Mouse (Mus musculus): Measurements from ENCODE around the gene Eps15.
A peak's percentile ranks its signal among the peaks of the same experiment; 100 is the strongest.

The Eps15 gene

DNA sequence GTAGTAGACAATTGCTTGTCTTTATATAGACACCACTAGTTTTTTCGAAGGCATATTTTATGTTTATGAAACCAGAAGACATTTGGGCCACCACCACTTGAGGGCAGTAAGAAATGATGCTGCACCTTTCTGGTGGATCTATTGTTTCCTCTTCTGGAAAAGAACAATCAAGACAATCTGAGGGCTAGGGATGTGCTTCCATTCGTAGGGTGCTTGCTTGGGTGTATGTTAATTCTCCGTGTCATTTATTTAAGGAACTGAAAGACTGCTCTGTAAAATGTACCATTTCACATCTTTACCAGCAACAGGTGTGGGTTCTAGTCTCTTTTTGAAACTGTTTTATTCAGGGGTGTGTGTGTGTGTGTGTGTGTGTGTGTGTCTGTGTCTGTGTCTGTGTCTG lies 11.2 kb upstream of the Eps15 start:
- no peak for DNase-seq (ENCODE audit: low spot score)

DNA sequence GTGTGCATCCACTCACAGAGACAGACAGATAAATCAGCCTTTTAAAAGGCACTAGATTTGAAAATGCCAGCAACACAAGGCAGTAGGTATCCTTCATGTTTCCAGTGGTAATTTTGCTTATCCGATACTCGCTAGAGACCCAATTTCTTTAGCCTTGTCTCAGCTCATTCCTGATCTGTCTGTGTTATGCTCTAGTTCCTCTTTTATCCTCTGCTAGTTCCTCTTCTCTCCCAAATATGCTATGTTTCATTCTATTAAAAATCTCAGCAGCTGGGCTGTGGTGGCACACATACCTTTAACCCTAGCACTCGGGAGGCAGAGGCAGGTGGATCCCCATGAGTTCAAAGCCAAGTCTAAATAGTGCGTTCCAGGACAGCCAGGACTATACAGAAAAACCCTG lies 8.3 kb upstream of the Eps15 start:
- DNase-seq (ENCODE audit: low spot score), result no peak

DNA sequence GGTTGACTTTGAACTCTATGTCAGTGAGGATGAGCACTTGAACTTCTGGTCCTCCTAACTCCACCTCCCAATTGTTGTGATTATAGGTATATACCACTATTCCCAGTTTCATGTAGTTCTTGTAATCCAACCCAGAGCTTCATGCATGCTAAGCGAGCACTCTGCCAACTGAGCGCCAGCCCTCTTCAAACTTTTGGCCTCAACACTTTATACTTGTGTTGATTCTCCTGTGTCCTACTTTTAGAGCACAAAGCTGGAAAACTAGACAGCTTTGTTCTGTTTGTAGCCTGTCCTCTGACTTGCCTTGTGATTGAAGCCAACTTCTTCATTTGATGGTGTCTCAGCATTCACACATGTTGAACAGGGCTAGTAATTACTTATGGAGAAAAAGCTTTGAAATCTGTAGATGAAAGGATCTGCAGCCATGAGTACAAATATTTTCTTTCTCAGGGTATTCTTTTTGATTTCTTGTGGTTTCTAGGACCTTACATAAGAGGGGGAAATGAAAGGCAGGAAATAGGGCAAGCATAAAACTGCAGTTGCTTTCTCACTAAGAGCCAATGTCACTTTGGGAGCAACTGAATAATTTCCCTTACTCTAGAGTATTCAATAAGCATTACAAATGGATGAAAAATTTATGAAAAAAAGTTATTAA lies 6.4 kb upstream of the Eps15 start:
- DNase-seq (ENCODE audit: low spot score), result no peak

DNA sequence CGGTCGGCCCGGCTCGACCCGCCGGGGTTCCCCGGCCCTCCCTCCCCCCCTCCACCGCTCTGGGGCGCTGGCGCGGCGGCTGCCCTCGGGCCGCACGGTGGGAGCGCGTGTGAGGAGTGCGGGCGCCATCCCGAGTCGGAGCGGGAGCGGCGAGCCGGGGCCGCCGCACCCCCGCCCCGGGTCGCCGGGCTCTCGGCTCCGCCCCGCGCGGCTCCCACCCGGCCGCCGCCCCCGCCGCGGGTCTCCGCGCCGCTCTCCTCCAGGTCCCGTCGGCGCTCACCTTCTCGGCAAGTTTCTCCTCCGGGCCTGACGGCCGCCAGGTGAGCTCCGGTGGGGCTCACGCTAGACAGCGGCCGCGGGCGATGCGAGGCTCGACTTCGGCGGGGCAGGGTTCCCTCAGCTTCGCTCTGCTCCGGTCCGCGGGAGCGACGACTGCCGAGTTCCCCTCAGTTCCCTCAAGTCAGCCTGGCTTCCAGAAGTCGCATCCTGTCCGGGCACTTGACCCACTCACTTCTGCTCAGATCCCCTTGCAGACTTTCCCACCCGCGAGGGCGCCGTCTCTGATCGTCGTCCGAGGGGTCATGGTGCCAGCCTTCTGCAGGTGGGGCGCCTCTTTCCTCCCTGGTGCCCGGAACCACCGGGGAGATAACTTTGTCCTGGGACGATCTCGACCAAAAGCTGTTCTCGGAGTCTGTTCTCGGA lies 542 bp downstream of the Eps15 start:
- DNase-seq (ENCODE audit: low spot score), result no peak

DNA sequence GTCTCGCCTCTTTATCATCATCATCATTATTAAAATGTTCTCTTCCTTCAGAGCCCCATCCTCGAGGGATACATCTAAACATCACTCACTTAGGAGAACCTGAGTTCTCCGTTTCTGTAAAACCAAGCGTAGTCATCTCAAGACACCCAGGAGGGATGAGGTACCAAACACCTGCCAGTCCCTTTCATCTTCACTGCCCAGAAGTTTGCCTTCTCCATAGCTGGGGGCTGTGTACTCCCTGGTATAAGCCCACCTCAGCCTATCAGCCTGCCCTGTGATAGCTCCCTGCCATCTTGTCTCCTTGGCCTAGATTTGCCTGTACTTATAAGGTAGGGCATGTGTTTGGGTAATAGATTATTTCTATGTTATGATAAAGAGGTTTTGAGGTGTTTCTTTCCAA lies 1.1 kb downstream of the Eps15 start:
- no peak for DNase-seq (ENCODE audit: low spot score)

DNA sequence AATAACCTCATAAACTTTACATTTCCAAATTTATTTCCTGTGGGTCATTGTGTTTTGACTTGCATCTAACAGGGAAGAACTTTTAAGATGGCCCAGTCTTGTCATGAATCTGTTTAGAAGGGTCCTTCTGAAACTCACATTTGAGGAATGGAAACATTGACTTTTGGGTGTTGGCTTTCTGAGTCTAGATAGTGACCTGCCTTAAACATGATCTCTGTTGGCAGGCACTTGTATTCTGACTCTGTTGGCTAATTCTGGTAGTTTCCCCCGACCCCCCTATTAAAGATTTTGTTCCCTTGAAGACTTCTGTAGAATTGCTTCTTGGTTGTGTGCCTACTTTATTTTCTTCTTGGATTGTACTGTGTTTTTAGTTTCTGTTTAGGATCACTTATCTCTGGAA lies 1.9 kb downstream of the Eps15 start:
- no peak for DNase-seq (ENCODE audit: low spot score)

DNA sequence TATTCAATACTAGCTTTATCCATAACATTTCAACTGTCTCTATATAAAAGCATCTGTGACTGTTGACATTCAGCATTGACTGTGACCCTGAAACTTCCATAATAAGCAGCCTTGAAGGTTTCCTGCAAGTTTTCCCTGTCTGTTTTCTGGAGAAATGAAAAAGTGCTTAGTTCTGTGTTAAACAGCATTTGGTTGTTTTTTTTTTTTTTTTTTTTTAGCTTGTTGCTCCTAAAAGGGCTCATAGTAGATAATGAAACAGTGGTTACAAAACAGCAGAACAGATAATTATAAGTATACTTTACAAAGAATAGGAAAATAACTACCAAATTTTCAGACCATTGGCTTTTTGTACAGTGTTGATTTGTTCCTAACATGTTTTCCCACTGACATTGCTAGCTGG lies 14.6 kb downstream of the Eps15 start:
- no peak for DNase-seq (ENCODE audit: low spot score)

DNA sequence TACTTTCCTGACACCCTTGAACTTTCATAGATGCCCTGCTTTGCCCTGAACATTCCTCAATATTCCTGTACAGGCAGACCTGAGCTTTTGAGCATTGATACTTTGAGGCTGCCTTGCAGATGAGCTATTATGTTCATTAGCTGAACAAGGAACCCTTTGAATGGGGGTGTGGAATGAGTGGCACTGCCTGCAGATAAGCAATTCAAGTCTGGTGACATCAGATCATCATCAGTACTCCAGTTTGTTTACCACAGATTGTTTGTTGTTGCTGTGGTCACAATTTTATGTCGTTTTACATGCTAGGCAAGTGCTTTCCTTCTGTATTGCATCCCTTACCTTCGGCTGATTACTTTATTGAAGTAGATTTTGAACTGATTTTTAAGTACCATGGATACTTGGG lies 16.4 kb downstream of the Eps15 start:
- DNase-seq (ENCODE audit: low spot score), result no peak

DNA sequence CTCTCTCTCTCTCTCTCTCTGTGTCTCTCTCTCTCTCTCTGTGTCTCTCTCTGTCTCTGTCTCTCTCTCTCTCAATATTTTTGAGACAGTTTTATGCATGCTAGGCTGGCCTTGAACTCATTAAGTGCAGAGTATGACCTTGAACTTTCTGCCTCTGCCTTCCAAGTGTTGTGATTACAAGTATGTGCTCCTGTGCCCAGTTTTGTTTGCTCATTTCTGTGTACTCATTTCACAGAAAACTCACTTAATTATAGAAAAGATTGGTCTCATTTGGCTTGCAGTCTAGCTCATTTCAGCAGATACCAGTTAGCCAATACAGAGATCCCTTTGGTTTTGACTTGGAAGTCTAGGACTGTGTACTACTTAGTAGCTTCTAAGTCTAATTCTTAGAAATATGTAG lies 19.1 kb downstream of the Eps15 start:
- no peak for DNase-seq (ENCODE audit: low spot score)

DNA sequence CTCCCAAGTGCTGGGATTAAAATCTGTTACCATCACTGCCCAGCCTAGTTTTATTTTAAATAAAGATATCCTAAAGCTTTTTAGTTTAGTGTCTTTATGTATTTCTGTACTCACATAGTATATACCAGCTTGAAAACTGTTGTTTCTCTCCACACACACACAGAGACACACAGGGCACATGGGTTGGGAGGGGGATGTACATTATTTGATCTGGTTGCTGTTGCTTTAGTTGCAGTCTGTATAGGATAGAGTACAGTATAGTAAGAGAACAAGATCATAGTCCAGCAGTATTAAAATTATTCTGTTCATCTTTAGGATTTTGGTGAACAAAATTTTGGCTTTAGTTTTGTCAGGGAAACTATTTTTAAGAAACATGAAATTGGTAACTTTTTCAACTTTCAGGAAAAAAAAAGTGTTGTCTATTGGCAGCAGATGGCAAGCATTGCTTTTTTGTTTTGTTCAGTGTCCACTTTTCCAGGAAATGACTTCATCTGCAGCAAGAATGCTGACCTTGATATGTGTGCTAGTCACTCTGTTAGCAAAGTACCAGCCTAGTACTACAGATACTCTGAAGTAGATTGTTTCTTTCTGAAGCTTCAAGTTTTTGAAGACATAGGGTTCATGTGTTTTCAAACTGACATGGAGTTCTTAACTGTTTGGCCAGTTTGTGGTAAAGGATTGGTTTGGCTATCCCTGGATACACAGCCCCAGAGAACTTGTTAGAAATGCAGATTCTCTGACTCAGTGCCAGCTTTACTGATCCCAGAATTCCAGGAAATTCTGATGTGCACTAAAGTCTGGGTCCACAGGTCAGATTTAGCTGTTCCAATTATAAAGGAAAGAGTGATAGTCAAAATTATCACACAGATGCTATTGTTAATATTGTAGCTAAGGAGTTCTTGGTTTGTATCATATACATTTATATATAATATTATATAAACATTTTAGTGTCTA lies 37.1 kb downstream of the Eps15 start:
- DNase-seq (ENCODE audit: low spot score), result no peak

DNA sequence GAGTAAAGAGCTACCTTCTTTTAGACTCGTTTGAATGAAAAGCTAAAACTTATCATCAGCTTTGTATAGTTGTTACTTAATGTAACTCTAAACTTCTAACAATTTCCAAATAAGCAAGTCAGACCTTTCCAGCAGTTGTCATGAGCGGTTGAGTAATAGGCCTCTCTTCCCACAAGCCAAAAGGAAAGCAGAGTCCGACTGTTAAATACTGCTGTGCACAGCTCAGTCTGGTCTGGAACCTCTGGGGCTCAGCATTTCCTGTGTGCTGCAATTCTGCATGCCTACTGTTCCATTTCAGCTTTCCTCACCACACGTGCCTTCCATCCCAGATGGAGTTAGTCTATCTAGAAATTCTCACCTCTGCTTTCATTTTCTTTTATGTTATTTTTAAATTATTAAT lies 56.7 kb downstream of the Eps15 start:
- DNase-seq (ENCODE audit: low spot score), result no peak

DNA sequence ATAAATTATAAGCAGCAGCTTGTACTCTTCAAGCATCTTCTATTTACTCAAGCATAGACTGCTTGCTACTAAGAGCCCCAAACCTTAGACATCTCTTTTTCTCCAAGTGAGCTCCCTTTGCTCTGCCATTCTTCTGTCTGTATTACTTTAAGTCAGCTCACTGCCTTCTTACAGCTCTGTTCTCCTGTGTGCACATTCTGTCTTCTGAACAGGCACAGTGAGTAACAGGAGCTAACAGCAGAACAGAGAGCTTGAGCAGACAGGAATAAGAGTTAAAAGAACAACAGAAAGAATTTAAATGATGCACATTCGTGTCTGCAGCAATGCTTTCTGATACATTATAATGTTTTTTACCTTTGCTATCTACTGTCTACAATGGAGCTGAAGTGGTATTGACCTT lies 61.2 kb downstream of the Eps15 start:
- no peak for DNase-seq (ENCODE audit: low spot score)

DNA sequence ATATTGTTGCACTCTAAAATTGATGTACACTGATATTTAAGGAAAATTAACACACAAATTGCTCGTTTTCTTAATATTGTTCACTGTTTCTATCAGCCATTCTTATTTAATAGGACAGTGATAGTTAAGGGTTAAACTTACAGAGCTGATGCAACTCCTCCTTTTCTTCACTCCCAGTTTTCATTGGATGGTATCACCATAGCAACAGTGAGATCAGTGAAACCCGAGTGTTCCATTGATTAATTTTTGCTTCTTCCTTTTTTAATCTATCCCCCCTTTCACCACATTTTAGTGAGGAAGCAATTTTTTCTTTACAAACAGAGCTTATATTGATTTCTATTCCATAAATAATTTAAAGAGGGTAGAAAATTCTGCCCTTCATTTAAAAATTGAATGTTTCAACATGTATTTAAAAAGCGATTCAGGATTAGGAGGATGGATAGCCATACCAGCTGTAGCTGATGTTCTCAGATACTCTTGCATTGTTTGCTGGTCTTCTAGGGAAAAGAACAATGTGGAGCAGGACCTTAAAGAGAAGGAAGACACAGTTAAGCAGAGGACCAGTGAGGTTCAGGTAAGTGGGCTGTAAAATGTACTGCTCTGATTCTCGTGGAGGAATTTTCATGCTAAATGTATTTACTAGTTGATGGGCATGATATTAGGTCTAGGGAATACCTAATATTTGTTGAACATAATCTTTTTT lies 62.9 kb downstream of the Eps15 start:
- DNase-seq (ENCODE audit: low spot score), result peak; percentile 46

DNA sequence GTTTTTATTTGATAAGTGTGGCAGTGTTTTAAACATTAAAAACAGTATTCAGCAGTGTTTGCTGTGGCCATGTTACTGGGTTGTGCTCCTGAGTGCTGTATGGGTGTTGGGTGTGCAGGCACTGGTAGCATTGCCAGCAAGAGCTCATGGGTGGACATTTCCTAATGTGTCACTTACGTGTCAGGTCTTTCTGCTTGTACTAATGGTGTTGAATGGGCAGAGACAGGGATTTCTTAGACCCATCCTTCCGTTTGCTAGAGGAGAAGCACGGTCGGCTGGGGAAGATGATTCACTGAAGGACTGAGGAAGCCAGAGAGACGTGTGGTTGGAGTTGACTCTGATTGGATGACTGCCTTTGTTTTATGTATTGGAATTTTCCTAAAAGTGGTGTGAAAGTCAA lies 63.8 kb downstream of the Eps15 start:
- DNase-seq (ENCODE audit: low spot score), result peak; percentile 45

DNA sequence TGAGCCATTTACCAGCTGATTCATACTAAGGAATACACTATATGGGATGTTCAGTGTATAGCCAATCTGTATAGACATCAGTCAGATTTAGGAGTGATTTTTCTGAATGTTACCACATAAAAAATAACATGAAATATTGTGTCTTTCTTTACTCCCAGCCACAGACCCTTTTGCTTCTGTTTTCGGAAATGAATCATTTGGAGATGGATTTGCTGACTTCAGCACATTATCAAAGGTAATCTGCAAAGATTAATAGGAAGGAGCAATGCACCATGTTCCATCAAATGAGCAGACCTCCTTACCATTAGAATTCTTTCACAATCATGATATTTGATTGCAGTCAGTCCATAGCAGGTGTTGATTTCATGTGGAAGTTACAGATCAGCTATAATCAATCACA lies 98.0 kb downstream of the Eps15 start:
- no peak for DNase-seq (ENCODE audit: low spot score)

DNA sequence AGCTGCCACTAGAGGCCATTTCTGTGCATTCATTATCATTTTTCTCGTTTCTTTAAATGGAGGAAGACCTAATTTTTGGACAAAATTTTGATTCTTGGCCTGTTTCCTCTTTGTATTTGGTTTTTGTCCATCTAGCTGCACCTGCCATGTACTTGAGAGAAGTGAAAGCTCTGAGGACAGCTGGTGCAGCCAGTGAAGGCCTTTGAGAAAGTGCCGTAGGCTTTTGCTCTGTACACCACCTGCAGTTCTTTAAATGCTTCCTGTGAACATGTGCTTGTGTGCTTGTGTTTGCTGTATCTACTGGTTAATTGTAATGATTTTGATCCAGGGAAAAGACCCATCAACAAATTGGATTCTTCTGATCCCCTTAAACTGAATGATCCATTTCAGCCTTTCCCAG lies 102.4 kb downstream of the Eps15 start:
- DNase-seq (ENCODE audit: low spot score), result no peak

DNA sequence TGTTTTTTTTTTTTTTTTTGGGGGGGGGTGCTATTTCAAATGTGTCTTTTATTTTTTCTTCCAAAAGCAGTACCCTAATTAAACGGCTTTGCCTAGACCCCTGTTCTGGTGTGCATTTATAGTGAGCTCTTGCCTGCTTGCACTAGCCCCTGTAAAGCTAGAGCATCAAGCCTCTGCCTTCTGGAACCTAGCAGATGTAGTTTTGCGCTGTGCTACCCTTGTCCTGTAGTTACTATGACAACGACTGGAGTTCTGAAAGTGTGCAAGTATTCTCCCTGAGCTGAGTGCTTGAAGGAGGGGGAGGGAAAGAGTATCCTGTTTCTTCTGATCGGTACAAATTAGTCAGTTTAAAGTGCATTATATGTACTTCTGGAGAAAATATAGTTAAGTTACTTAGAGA lies 105.5 kb downstream of the Eps15 start:
- DNase-seq (ENCODE audit: low spot score), result no peak

DNA sequence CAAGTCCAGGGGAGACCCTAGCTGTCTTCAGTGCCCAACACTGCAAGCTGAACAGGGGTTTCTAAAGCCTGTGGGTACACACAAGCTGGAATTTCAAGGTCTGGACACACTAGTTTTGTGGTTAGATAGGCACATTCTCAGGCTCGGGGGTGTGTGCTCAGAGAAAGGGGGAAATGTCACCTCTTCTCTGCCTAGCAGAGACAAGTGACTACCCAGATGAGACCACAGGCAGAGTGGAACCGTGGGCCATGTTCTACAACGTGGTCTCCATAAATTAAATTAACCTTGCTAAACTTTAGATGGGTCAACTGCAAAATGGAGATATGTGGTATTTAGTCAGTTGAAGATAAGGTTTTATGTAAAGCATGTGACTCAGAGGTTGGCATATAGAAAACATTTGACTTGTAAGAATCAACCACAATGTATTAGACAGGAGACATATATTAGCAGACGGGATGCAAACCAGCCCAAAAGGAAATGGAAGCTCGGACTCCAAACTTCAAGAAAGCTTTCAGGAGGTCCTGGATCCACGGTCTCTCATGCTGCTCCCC lies 113.2 kb downstream of the Eps15 start:
- DNase-seq (ENCODE audit: low spot score), result no peak

DNA sequence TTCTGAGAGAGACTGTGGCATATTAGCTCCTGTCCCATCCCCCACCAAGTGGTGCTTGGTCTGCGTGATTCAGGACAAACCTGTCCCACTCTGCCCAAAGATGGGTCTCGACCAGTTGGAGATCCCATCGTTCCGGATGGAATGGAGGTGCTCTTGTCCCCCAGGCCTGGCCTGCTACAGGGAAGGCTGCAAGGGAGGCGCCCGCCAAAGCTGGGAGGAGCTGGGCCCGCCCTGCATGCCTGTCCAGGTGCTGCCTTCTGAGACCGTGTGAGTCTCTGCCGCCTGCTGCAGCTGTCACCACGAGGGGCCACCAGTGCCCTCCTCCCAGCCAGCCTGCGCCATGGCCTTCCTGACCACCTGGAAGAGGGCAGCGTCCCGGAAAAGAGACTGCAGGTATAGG lies 113.8 kb downstream of the Eps15 start:
- DNase-seq (ENCODE audit: low spot score), result no peak

DNA sequence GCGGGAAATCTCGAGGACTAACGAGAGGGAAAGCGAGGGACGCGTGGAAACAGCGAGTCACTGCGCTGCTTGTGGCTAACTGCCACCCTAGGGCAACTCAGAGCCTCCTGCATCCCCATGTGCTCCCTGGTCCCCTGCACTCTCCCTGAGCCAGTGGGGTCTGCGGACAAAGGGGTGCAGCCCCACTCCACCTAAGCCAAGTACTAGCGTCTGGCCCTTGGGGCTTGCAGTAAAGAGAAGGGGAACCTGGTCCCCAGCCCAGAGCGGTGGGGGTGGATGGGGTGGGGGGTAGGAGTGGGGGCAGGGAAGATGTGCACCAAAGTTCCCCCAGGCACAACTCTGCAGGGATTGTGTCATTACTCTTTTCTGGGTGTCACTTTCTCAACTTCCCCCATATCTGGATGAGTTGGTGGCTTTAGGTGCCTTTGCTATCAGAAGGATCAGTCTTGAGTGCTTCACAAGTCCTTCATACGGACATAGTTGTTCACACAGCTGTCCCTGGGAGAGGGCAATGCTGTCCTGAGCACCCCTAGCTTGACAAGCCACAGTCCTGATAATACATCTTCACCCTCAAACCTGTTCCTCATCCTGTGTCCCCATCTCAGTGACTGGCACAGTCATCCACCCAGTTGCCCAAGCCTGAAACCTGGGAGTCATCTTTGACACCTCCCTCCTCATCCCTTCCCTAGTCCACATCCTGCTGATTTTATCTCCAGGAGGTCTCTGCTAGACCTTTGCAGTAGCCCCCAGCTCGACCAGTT lies 114.4 kb downstream of the Eps15 start:
- no peak for DNase-seq (ENCODE audit: low spot score)

DNA sequence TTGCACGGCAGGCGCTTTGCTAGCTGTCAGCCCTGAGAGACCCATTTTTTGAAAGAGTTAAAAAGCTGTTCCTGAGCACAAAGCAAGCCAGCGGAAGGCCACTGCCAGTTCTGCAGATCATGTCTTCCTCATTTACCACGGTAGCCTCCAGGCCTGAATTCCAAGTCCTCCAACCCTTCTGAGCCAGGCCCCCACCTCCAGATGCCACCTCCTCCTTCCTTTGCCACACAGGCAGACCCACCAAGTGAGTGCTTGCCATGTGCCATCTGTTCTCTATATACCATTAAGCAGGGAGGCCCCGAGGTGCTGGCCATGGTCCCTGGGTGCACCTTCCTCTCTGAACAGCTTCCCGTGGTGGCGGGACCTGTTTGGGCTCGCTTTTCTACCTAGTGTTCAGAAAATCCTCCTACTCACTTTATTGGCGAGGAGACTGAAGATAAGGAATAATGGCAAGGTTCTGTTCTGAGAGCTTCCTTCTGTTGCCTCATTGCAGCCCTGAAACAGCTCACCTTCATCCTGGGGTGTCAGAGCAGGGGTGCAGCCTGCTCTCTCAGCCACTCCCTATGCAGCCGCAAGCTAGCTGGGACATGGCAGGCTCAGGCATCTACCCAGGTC lies 120.4 kb downstream of the Eps15 start:
- DNase-seq (ENCODE audit: low spot score), result no peak

Data from layer of hippocampus, adult 9-10 months (tissue).